12 mouse cellular contexts compared by ENCODE assay signal in genomic region chr2:166147930-166148651, GRCm38 (mm10). TPM values are rescaled to one million over a fixed set of nuclear protein-coding genes. Genes with fewer than 3 reads are reported as not detected.
DNase-seq lines count a peak whose midpoint lies in the region; ATAC-seq and TF ChIP-seq lines count a peak whose summit lies in the region.
"Had no signal": no experiment of that assay in that cellular context is flagged by ENCODE, and none has a peak within 500 bp of the region (broad histone marks: within the 10 kb centered on the region; RNA-seq: fewer than 3 reads in every experiment).

No protein-coding gene starts in this region.

- H3K4me2 ChIP-seq in heart, postnatal 0 days (ENCODE audit: low read depth, low read length) = no peak overlapping the region
- no peak overlapping the region for H3K4me2 ChIP-seq in intestine, embryonic 15.5 days (replicated peaks)
- 0 out of 2 replicates have a peak overlapping the region, but pooled peaks have one; percentile 7 for H3K4me2 ChIP-seq in stomach, embryonic 16.5 days (ENCODE audit: low read depth, low read length)

- intact Hi-C loops in heart, postnatal 25 days (cut with DNase I) = no loop called here

- TF ChIP-seq POLR2A in testis, adult 2 months (IDR thresholded peaks at IDR 0.05; ENCODE audit: control insufficient read depth, low read depth, low read length) = no peak

- no peak overlapping the region; the same call in 1 of the 2 replicates for H3K9ac ChIP-seq in heart, postnatal 0 days (replicated peaks; ENCODE audit: low read depth, low read length)
- H3K9ac ChIP-seq in intestine, embryonic 15.5 days = no peak overlapping the region
- 0 out of 2 replicates have a peak overlapping the region, but pooled peaks have one; percentile 28 for H3K9ac ChIP-seq in stomach, embryonic 16.5 days (ENCODE audit: low read length)
- H3K9ac ChIP-seq: liver, postnatal 0 days had no signal

- H3K27me3 ChIP-seq in heart, postnatal 0 days (ENCODE audit: control insufficient read depth, insufficient read depth, low read length) = no peaks in the 10 kb centered on the region
- no peaks in the 10 kb centered on the region for H3K27me3 ChIP-seq in testis, adult 2 months (ENCODE audit: control insufficient read depth, insufficient read depth, low read length)
- H3K27me3 ChIP-seq in intestine, embryonic 15.5 days (replicated peaks) = no peaks in the 10 kb centered on the region
- no peaks in the 10 kb centered on the region for H3K27me3 ChIP-seq in stomach, embryonic 16.5 days (ENCODE audit: control insufficient read depth, insufficient read depth, low read length)
- H3K27me3 ChIP-seq: Patski had no signal

- no peak for ATAC-seq in heart, postnatal 0 days (ENCODE audit: insufficient read depth, low read depth)
- ATAC-seq in intestine, embryonic 15.5 days = no peak
- no peak for ATAC-seq in stomach, embryonic 16.5 days (ENCODE audit: insufficient read depth, low FRiP score)
- ATAC-seq: liver, postnatal 0 days; Patski had no signal

- H3K4me3 ChIP-seq in heart, postnatal 0 days (ENCODE audit: low read depth, low read length) = no peak overlapping the region
- H3K4me3 ChIP-seq in testis, adult 2 months (ENCODE audit: control insufficient read depth, low read depth, low read length) = no peak overlapping the region
- no peak overlapping the region for H3K4me3 ChIP-seq in intestine, embryonic 15.5 days (replicated peaks)
- H3K4me3 ChIP-seq in stomach, embryonic 16.5 days (replicated peaks; ENCODE audit: low read length) = no peak overlapping the region

- H3K36me3 ChIP-seq in heart, postnatal 0 days (replicated peaks; ENCODE audit: control insufficient read depth, insufficient read depth, low read length) = no peaks in the 10 kb centered on the region
- H3K36me3 ChIP-seq in testis, adult 2 months (ENCODE audit: control insufficient read depth, insufficient read depth, low read length) = no peaks in the 10 kb centered on the region
- H3K36me3 ChIP-seq in intestine, embryonic 15.5 days = no peaks in the 10 kb centered on the region
- no peaks in the 10 kb centered on the region for H3K36me3 ChIP-seq in stomach, embryonic 16.5 days (ENCODE audit: control insufficient read depth, insufficient read depth, low read length)

- H3K4me1 ChIP-seq in heart, postnatal 0 days (ENCODE audit: control insufficient read depth, insufficient read depth) = peaks cover 83% of the 10 kb centered on the region
- peaks cover 2% of the 10 kb centered on the region for H3K4me1 ChIP-seq in testis, adult 2 months (ENCODE audit: control insufficient read depth, insufficient read depth, low read length)
- H3K4me1 ChIP-seq in intestine, embryonic 15.5 days (replicated peaks) = peaks cover 84% of the 10 kb centered on the region
- peaks cover 67% of the 10 kb centered on the region for H3K4me1 ChIP-seq in stomach, embryonic 16.5 days (ENCODE audit: control insufficient read depth, insufficient read depth, low read length)

- peak overlapping the region; percentile 72 for H3K27ac ChIP-seq in heart, postnatal 0 days (ENCODE audit: low read depth)
- 0 out of 2 replicates have a peak overlapping the region, but pooled peaks have one; percentile 16 for H3K27ac ChIP-seq in testis, adult 2 months (ENCODE audit: control insufficient read depth, insufficient read depth, low read depth, low read length)
- H3K27ac ChIP-seq in intestine, embryonic 15.5 days = peak overlapping the region; percentile 75; the same call in 1 of the 2 replicates
- peak overlapping the region; percentile 78 for H3K27ac ChIP-seq in stomach, embryonic 16.5 days (ENCODE audit: low read length)

- no peak for TF ChIP-seq CTCF in heart, postnatal 0 days (IDR thresholded peaks at IDR 0.05; ENCODE audit: low read depth)
- no peak for TF ChIP-seq CTCF in testis, adult 2 months (IDR thresholded peaks at IDR 0.05; ENCODE audit: control insufficient read depth, insufficient read depth, insufficient replicate concordance, low read depth, low read length)

- TF ChIP-seq EP300 in heart, postnatal 0 days (IDR thresholded peaks at IDR 0.05; ENCODE audit: low read depth) = no peak

- 71% methylated on average over 10 of the region's 10 CpGs for WGBS in heart, postnatal 0 days
- 62% methylated on average over 10 of the region's 10 CpGs for WGBS in intestine, embryonic 15.5 days
- 65% methylated on average over 10 of the region's 10 CpGs for WGBS in stomach, embryonic 16.5 days

- no peaks in the 10 kb centered on the region for H3K9me3 ChIP-seq in heart, postnatal 0 days (replicated peaks; ENCODE audit: control insufficient read depth, low read length)
- no peaks in the 10 kb centered on the region for H3K9me3 ChIP-seq in intestine, embryonic 15.5 days
- H3K9me3 ChIP-seq in stomach, embryonic 16.5 days (replicated peaks; ENCODE audit: control insufficient read depth, low read length) = no peaks in the 10 kb centered on the region

- no peak for DNase-seq in heart, postnatal 0 days (ENCODE audit: low spot score)
- no peak for DNase-seq in heart, postnatal 25 days (ENCODE audit: low spot score)
- DNase-seq in testis, postnatal 14 days (ENCODE audit: low spot score) = no peak
- DNase-seq in adipocyte (ENCODE audit: low spot score) = no peak
- DNase-seq in layer of hippocampus, adult 9-11 months = no peak
- DNase-seq: cerebellum, postnatal 10 days; liver, postnatal 0 days had no signal

RNA-seq across cellular contexts. Expression of gene Sulf2, which starts 7.4 kb away (rescaled TPM):
- 86.5 and 94.0 TPM in 2 replicates for total RNA-seq in heart, postnatal 0 days (2014; rRNA removed; ENCODE audit: low replicate concordance)
- polyA plus RNA-seq in heart, postnatal 0 days (2015; fragmentation: Nextera tagmentation; extraction: Ambion mirVana) = 51.9 and 54.8 TPM in 2 replicates
- 10 to 100 TPM; 48.7 to 54.3 TPM for total RNA-seq in heart, postnatal 25 days (2021)
- 14.2 and 15.6 TPM in 2 replicates for polyA plus RNA-seq in testis, adult 2 months (2012; rRNA removed)
- 100 and 106 TPM in 2 replicates for polyA plus RNA-seq in intestine, embryonic 15.5 days (2015; fragmentation: Nextera tagmentation; extraction: Ambion mirVana)
- 119 and 124 TPM in 2 replicates for polyA plus RNA-seq in stomach, embryonic 16.5 days (2015; fragmentation: Nextera tagmentation; extraction: Ambion mirVana)
- total RNA-seq: CH12.LX had no signal

Comparison
In these comparisons a context has a peak if more than half of its experiments do, and no peak if none do; other contexts are left out.
1. H3K27ac ChIP-seq: peak in every context shown above with its lines; median percentile 78 in stomach, embryonic 16.5 days; 75 in intestine, embryonic 15.5 days; 72 in heart, postnatal 0 days; 16 in testis, adult 2 months.